Mouse (Mus musculus): ENCODE measurements around the gene Ndufa4l2.

GRCm38 (mm10) chr10:127515271-127515982 lies 660 bp downstream of the Ndufa4l2 start:
- TF ChIP-seq EP300 (IDR thresholded peaks at IDR 0.05; ENCODE audit: low read depth) (no peak), CTCF (IDR thresholded peaks at IDR 0.05; ENCODE audit: low read depth) (no peak)

All from liver, postnatal 0 days (tissue).